Mouse (Mus musculus): ENCODE data around the gene Cdh22.

GRCm38 (mm10) chr2:165133566-165133965 lies 101.1 kb downstream of the Cdh22 start:
- no peak for TF ChIP-seq GATA1 (IDR thresholded peaks at IDR 0.05; ENCODE audit: low read length)
- no peak for TF ChIP-seq TAL1 (IDR thresholded peaks at IDR 0.05; ENCODE audit: low read length)

All from erythroblast, embryonic 14.5 days (primary cell).